Mouse (Mus musculus) retina, postnatal 1 day (tissue): ENCODE data around the gene Usp26.
A peak's percentile ranks its signal among the peaks of the same experiment; 100 is the strongest.

Source experiments
- DNase-seq: peaks from one replicate; pipeline ENCODE4 v3.0.0-alpha.2; 2012

Gene Usp26

GRCm38 (mm10) chrX:51801133-51801532, at the start of gene Usp26:
Usp26 (minus strand) TSS chrX:51801233.
- DNase-seq: no peak

- DNase-seq: no peak
Measured at GRCm38 (mm10) chrX:51814466-51815247, 13.6 kb upstream of the Usp26 start.

GRCm38 (mm10) chrX:51767457-51767856, 33.6 kb downstream of the Usp26 start:
- DNase-seq: peak; percentile 4

GRCm38 (mm10) chrX:51736450-51736849, 64.6 kb downstream of the Usp26 start:
- DNase-seq: peak; percentile 63

- no peak for DNase-seq
Measured at GRCm38 (mm10) chrX:51714086-51714745, 86.8 kb downstream of the Usp26 start.

DNA sequence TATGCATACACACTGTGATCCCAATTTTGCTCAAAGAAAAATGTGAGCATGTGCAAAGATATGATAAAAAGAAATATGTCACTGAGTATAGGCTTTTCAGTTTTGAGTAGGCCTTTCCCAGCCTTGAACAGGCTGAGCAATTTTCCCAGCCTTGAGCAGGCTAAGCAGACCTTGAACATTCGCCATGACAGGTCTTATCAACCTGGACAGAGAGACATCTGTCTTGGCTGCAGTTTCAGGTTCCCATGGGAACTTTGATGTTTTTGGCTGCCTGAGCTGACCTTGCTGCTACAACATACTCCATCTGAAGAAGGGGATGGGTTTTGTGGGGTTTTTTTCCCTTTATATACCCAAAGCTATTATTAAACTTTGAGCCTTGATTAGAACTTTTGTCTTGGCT, 88.0 kb downstream of the Usp26 start:
- no peak for DNase-seq
